Mouse (Mus musculus) liver, embryonic 14 days (tissue): ENCODE data around the gene Zfp91. TPM values are rescaled to one million over a fixed set of nuclear protein-coding genes. Genes with fewer than 3 reads are reported as not detected.

Experiments used
- polyA plus RNA-seq: library from polyadenylated mRNA; depleted of rRNA; stranded (reverse); fragments of >200 nt; gene quantifications from 2 replicates; pipeline ENCODE4 v1.2.3, GENCODE M21; 2012; rRNA removed

Gene Zfp91
- 14.2 and 16.3 TPM in 2 replicates for polyA plus RNA-seq

GRCm38 (mm10) chr19:12795511-12796327, at the start of gene Zfp91, which contains the start of gene Lpxn:
Gene Zfp91, minus strand, starts transcription at chr19:12796126.
Gene Lpxn, plus strand, starts transcription at chr19:12796193.

GRCm38 (mm10) chr19:12765308-12765707, 30.6 kb downstream of the Zfp91 start, which contains the start of gene Cntf:
Gene Cntf, minus strand, starts transcription at chr19:12765632.

Other genes with a start within 250 kb of the Zfp91 start
- 1.4 and 2.0 TPM in 2 replicates for gene Gm4952, start 196.2 kb downstream of the Zfp91 start, polyA plus RNA-seq
- gene Glyat, start 162.8 kb downstream of the Zfp91 start, polyA plus RNA-seq, result 0.16 and 0.18 TPM in 2 replicates
- not detected in 2 replicates for gene Olfr1442, start 125.7 kb downstream of the Zfp91 start, polyA plus RNA-seq
- not detected in 2 replicates for gene Olfr1443, start 118.0 kb downstream of the Zfp91 start, polyA plus RNA-seq
- gene Keg1, start 100.3 kb downstream of the Zfp91 start, polyA plus RNA-seq, result 1.8 and 2.5 TPM in 2 replicates
- gene Cntf, start 30.5 kb downstream of the Zfp91 start, polyA plus RNA-seq, result 1.8 and 2.0 TPM in 2 replicates
- 1.1 and 1.9 TPM in 2 replicates for gene Lpxn, start 67 bp upstream of the Zfp91 start, polyA plus RNA-seq
- gene Gm5244, start 50.6 kb upstream of the Zfp91 start, polyA plus RNA-seq, result not detected in 2 replicates
- not detected in 2 replicates for gene Olfr1444, start 61.2 kb upstream of the Zfp91 start, polyA plus RNA-seq
- not detected in 2 replicates for gene Olfr1445, start 87.7 kb upstream of the Zfp91 start, polyA plus RNA-seq
- not detected in 2 replicates for gene Olfr1446, start 97.4 kb upstream of the Zfp91 start, polyA plus RNA-seq
- gene Olfr1447, start 107.6 kb upstream of the Zfp91 start, polyA plus RNA-seq, result not detected in 2 replicates
- not detected in 2 replicates for gene Olfr1448, start 128.3 kb upstream of the Zfp91 start, polyA plus RNA-seq
- gene Olfr1449, start 134.7 kb upstream of the Zfp91 start, polyA plus RNA-seq, result not detected in 2 replicates
- not detected in 2 replicates for gene Olfr1450, start 154.1 kb upstream of the Zfp91 start, polyA plus RNA-seq
- not detected in 2 replicates for gene Olfr1451, start 198.9 kb upstream of the Zfp91 start, polyA plus RNA-seq
- gene Olfr1453, start 232.2 kb upstream of the Zfp91 start, polyA plus RNA-seq, result not detected in 2 replicates